Mouse (Mus musculus): Measurements from ENCODE around the gene Rec114.

Gene Rec114

GRCm38 (mm10) chr9:58743702-58744248, at the start of gene Rec114:
Gene Rec114 (minus strand): TSS chr9:58743964.
- DNase-seq (ENCODE audit: low spot score in 2 of 2), result no peak

DNA sequence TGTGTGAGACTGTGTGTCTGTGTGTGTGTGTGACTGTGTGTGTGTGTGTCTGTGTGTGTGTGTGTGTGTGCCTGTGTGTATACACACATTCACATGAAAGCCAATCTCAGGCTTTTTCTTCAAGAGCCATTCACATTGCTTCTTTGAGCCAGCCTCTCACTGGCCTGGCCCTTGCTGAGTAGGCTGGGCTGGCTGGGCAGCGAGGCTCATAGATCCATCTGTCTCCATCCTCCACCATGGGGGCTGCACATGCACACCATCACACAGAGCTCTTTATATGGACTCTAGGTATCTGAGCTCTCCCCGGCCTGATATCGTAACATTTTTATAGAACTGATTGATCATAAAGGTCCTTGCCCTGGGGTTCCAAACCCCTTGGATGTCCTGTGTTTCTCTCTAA, 45.7 kb upstream of the Rec114 start:
- no peak for DNase-seq (ENCODE audit: low spot score in 2 of 2)

DNA sequence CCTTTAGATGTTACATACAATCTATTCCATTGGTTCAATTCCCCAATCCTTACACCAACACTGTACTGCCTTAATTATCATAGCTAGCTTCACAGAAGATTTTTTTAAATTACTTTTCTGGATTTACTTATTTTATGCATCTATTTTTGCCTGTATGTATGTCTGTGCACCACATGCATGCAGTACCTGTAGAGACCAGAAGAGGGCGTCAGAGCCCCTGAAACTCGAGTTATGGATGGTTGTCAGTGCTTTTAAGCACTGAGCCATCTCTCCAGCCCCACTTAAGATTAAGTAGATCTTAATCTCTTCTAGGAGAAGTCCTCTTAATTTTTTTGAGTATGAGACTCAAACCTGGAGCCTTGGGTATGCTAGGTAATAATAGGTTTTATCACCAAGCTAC, 31.6 kb upstream of the Rec114 start:
- no peak for DNase-seq (ENCODE audit: low spot score in 2 of 2)

- no peak for DNase-seq (ENCODE audit: low spot score in 2 of 2)
These were observed 31.0 kb upstream of the Rec114 start for GRCm38 (mm10) chr9:58774761-58775160.

DNA sequence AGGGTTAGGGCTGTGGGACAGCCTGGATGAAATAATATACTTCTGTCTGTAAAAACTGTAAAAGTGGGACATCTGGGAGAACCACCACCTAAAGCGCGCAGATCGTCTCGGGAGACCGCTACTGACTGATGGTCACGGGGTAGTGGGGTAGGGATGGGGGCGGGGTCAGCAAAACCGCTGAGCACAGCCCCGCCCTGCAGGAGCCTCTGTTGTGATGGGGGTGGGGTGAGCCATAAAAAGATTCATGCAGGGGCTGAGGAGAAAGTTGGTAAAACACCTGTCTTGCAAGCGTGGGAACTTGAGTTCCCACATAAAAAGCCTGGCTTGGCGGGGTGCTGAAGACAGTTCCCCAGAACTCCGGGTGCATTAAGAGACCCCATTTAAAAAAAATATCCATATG, 26.2 kb upstream of the Rec114 start:
- DNase-seq (ENCODE audit: low spot score in 2 of 2), result no peak

DNA sequence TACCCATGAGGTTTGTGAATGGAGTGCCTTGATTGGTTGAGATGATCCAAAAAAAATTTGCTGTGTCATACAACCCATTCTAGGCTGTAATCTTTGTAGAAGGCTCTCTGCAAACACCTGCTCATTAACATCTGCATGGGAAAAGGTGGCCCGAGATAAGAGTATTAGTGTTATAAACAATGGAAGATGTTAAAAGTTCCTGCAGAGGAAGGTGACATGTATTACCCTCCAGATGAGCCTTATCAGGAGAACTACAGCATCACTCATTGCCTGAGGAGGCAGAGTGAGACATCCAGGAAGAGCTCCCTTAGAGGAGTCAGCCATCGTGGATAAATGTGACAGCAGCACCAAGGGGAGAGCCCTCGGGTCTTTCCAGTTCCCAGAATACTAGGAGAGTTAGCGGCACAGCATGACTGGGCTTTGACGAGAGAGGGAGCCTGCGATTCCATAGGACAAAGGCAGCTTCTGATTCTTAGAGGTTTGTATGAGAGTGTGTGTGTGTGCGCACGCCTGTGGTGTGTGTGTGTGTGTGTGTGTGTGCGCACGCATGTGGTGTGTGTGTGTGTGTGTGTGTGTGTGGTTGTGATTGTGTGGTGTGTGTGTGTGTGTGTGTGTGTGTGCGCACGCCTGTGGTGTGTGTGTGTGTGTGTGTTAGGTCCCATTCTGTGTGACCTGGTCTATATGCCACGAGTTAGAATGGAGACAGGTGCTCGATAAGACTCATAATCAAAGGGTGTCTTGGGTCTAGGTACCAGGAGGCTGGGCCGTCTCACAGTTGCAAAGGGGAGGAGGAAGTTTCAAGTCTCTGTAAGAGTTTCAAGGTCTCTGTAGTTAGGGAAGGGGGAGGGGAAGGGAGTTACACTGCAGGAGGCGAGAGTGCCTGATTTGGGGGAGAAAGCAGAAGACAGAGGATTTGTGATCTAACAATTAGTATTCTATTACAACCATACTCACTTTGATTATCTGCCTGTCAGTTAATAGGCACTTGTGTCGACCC, 23.5 kb upstream of the Rec114 start:
- no peak for DNase-seq (ENCODE audit: low spot score in 2 of 2)

- no peak for DNase-seq (ENCODE audit: low spot score in 2 of 2)
These were observed 20.6 kb upstream of the Rec114 start for GRCm38 (mm10) chr9:58764354-58764753.

DNA sequence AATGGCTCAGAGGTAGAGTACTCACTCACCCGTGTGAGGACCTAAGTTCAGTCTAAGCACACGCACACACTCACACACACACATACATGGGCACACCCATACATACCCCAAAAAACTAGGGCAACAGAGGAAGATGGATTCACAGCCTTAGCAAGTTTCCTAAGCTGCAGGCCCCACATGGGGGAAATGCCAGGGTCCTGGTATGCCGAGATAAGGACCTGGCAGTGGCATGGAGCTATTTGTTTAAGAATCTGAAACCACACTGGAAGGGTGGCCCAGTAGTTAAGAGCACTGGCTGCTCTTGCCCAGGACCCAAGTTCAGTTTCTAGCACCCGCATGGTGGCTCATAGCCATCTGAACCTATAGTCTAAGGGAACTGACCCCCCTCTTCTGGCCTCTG, 19.4 kb upstream of the Rec114 start:
- no peak for DNase-seq (ENCODE audit: low spot score in 2 of 2)

GRCm38 (mm10) chr9:58762086-58762485, 18.3 kb upstream of the Rec114 start:
- no peak for DNase-seq (ENCODE audit: low spot score in 2 of 2)

DNA sequence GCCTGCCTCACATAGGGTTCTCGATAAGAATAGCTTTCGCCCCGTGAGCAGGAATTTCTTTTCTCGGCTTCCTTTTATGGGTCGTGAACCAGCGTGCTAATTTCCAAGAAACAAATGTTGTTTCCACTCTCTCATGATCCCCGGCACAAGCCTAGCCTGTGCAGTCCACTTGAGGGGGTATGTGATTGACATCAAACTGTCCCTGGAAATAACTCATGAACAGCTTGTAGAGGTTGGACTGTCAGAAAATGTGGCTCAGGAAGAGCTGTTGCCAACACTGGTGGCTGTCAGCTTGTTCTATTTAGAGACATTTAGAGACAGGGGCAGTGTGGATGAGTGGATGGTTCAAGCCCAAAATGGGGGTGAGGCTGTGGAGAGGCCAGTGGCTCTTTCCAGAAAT, 15.0 kb upstream of the Rec114 start:
- DNase-seq (ENCODE audit: low spot score in 2 of 2), result no peak

- DNase-seq (ENCODE audit: low spot score in 2 of 2), result no peak
These were observed 12.8 kb upstream of the Rec114 start for GRCm38 (mm10) chr9:58756371-58757132.

DNA sequence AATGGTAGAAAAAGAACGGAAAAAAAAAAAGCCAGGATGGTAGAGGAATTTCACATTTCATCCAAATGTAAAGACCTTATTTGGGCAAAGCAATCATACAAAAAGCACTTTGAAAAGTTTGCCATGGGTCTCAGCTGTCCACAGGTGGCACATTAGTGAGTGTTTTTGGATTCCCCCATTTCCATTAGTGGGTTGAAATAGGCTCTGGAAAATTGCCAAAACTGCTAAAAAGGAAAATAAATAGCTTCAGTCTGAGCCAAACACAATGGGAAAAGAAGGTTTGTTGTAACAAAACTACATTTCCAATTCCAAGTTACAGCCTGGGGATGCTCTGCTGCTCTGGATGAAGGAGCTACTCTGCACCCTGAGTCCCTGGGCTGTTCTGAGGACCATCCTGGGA, 9.8 kb upstream of the Rec114 start:
- no peak for DNase-seq (ENCODE audit: low spot score in 2 of 2)

- DNase-seq (ENCODE audit: low spot score in 2 of 2), result no peak
These were observed 4.4 kb upstream of the Rec114 start for GRCm38 (mm10) chr9:58748142-58748541.

GRCm38 (mm10) chr9:58747328-58747755, 3.6 kb upstream of the Rec114 start:
- no peak for DNase-seq (ENCODE audit: low spot score in 2 of 2)

DNA sequence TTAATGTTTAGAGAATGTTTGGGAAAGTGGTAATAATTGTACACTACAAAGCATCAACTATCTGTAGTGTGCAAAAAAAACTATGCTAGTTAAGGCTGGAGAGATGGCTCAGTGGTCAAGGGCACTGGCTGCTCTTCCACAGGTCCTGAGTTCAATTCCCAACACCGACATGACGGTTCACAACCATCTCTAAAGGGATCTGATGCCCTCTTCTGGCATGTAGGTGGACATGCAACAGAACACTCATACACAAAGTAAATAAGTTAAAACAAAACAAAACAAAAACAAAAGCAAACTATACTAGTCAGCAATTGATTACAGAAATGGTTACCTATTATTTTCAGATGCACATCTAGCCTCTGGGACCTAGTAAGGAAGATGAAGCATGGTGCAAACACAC, 1.1 kb downstream of the Rec114 start:
- DNase-seq (ENCODE audit: low spot score in 2 of 2), result no peak

GRCm38 (mm10) chr9:58741369-58741768, 2.4 kb downstream of the Rec114 start:
- DNase-seq (ENCODE audit: low spot score in 2 of 2), result no peak

DNA sequence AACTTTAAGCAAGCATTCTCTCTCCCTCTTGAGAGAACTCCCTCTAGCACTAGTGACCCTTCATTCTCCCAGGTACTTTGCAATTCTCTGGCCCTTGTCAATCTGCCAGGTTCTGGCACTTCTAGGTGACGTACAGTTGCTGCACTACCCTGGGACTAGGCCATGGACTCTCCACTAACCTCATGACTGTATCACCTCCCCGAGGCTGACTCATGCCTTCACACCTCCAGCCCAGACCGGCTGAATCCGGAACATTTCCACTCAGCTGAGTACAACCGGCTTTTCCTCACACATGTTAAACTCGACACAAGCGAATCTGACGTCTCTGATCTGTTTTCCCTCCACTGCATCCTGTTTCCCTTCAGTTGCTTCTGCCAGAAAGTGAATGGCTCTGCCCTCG, 4.0 kb downstream of the Rec114 start:
- no peak for DNase-seq (ENCODE audit: low spot score in 2 of 2)

DNA sequence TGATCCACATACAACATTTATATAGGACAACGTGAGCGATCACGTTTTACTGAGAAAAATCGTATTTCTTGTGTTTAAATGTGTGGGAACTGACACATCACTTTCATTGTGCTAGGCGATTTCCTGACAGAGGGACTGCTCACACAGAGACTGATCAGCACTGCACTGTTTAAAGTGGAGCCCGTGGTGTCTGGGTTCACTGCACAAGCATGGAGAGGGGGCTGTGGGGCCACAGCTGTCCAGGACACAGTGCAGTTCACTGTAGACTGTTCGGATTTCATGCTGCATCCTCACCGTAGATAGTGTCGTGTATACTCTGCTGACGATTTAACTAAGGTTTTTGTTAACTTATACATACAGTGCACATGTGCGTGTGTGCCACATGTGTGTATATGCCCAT, 20.6 kb downstream of the Rec114 start:
- no peak for DNase-seq (ENCODE audit: low spot score in 2 of 2)

DNA sequence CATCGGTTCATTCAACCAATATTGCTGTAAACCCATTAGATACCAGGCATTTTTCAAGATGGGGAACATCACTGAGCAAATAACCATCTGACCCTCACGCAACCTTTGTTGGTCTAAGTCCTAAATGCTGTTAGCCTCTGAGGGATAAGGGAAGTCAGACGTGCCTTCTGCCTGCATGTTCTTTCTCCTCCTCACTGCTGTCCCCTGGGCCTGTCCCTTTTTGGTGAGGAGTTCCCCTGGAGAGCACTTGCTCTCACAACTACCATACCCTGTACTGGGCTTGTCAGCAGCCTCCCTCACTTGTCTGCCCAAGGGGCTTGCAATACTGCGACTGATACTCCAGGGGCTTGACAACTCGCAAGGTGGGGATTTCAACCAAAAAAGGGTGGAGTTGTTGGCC, 21.6 kb downstream of the Rec114 start:
- no peak for DNase-seq (ENCODE audit: low spot score in 2 of 2)

GRCm38 (mm10) chr9:58721021-58721420, 22.7 kb downstream of the Rec114 start:
- no peak for DNase-seq (ENCODE audit: low spot score in 2 of 2)

- no peak for DNase-seq (ENCODE audit: low spot score in 2 of 2)
These were observed 23.6 kb downstream of the Rec114 start for GRCm38 (mm10) chr9:58720167-58720566.

DNA sequence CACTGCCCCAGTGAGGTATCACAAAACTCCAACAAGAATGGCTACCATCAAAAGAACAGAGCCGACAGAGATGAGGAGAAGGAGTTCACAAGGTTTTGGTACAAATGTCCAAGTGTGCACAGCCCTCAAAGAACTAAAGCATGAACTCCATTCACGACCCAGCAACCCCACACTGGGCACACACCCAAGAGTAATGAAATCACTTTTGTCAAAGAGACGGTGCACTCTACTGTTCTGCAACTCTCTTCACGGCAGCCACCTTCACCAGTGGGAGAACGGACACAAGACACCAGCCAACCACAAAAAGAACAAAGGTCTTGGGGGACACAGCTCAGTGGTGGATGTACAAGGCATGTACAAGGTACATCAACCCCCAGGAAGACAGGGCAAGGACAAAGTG, 24.3 kb downstream of the Rec114 start:
- DNase-seq (ENCODE audit: low spot score in 2 of 2), result no peak

DNA sequence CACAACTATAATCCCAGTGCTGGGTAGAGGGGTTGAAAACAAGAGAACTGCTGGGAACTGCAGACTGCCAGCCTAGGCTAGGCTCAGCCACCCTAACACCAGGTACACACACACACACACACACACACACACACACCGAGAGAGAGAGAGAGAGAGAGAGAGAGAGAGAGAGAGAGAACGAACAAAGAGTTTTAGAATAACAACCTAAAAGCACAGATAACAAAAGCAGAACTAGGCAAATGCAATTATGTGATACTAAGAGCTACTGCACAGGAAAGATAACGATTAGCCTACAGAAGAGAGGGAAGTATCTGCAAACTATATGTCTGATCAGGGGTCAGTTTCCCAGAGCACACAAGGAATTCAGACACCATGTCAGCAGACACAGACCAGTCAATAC, 24.8 kb downstream of the Rec114 start:
- no peak for DNase-seq (ENCODE audit: low spot score in 2 of 2)
